Mouse (Mus musculus) megakaryocyte-erythroid progenitor cell, adult 5-6 weeks (primary cell): Measurements from ENCODE around the gene Ubald1. TPM values are rescaled to one million over a fixed set of nuclear protein-coding genes. Genes with fewer than 3 reads are reported as not detected.

Experiments used
- ATAC-seq: replicated peaks from 2 replicates; pipeline ENCODE4 v1.8.0; 2016; ENCODE audit warnings: mild to moderate bottlenecking, inconsistent platforms; ENCODE audit not compliant: severe bottlenecking, poor library complexity, low FRiP score, low TSS enrichment
- total RNA-seq, 2 experiments: library from RNA; stranded (forward) in 1 of 2; stranded (reverse) in 1 of 2; fragments of 200-1000, 215-1000 nt in 1 of 2; fragments of >200 nt in 1 of 2; fragmentation: Nextera tagmentation in 1 of 2; gene quantifications; 2 replicates each; pipeline ENCODE4 v1.2.3; 2014 to 2017

Ubald1 gene
- total RNA-seq, 2 experiments from 2014 or later: 16.5 to 33.3 TPM

DNA sequence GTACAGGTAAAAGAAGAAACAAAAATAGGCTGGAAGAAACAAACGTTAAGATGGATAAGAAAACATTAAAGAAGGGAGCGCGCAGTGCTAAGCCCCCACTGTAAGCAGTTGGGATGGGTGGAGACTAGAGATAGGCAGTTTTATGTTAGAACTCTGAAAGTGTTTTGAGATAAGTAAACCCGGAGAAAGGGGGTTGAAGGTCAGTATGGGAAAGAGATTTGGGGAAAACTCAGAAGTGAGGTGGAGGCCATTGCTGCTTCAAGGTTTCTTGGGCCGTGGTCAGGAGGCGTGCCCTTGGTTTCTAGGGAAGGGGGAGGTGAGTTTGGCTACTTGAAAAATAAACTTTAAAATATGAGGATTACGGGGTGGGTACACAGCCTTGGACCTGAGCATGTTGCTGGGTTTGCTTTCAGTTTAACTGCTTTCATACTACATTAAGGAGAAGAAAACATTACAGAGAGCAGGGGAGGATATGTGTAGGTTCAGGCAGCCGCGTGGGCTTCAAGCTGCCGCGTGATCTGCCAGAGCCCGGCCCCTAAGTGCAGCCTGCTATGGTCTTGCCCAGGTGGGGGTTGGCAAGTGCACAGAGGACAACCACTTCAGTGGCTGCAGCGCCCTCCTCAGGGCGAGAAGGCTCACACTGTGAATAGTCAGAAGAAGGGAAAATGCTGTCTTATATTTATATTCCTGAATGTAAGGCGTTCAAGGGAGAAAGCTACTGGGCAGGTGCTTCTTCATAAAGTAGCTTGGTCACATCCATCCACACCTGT lies 48.3 kb downstream of the Ubald1 start:
- ATAC-seq: peak; percentile 82

DNA sequence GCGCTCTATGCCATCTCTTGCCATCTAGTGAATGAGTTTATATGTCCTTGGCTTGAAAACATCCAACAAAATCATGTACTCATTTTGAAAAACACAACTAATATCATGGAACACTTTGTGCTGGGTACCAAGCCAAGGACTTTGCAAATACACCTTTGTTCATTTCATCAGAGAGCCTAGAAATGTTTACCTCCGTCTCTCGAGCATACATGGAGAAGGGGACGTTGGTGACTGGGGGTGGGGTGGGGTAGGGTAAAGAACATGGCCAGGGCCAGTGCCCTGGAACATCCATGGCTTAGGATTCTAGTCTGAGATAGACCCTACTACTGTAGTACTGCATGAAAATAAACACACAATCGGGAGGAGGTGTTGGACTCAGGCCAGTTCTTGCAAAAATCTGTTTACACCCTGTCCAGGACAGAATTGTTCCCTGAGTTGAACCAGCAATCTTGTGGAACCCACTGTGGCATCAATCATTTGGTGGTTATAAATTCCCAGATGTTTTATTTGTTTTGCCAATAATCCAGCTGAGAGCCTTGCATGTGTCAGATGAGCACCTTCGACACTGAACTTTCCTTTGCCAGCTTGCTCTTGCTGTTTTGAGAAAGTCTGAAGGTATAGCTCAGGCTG lies 50.7 kb downstream of the Ubald1 start:
- ATAC-seq: no peak

DNA sequence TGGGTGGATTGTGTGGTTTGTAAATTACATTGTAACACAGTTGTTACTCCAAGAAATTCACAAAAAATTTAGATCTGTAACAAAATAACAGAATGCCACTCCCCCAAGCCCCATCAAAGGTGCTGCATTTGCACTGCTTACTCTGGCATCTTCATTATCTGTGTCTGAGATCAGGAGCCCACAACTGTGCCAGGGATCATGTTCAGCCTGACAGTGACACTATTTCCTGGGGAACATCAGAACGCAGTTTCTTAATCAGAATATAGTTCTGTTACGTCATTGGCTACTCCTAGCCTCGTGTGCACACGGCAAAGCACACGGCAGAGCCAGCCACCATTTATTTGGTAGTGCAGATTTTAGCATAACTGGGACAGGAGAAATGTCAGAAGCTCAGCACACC lies 52.5 kb downstream of the Ubald1 start:
- no peak for ATAC-seq

Other genes with a start within 250 kb of the Ubald1 start
- not detected in 2 replicates for gene Vasn, start 240.4 kb downstream of the Ubald1 start, total RNA-seq (2014; fragmentation: Nextera tagmentation)
- 0.38 and 0.65 TPM in 2 replicates for gene Vasn, start 240.4 kb downstream of the Ubald1 start, total RNA-seq (2017)
- 56.5 and 81.2 TPM in 2 replicates for gene Dnaja3, start 240.3 kb downstream of the Ubald1 start, total RNA-seq (2014; fragmentation: Nextera tagmentation)
- 71.0 and 106 TPM in 2 replicates for gene Dnaja3, start 240.3 kb downstream of the Ubald1 start, total RNA-seq (2017)
- gene Coro7, start 200.5 kb downstream of the Ubald1 start, total RNA-seq (2014; fragmentation: Nextera tagmentation): 48.2 and 78.5 TPM in 2 replicates
- 10.4 and 15.7 TPM in 2 replicates for gene Coro7, start 200.5 kb downstream of the Ubald1 start, total RNA-seq (2017)
- gene Nmral1, start 161.0 kb downstream of the Ubald1 start, total RNA-seq (2014; fragmentation: Nextera tagmentation): 72.1 and 80.1 TPM in 2 replicates
- gene Nmral1, start 161.0 kb downstream of the Ubald1 start, total RNA-seq (2017): 81.5 and 95.5 TPM in 2 replicates
- gene Hmox2, start 154.0 kb downstream of the Ubald1 start, total RNA-seq (2014; fragmentation: Nextera tagmentation): 28.4 and 31.9 TPM in 2 replicates
- gene Hmox2, start 154.0 kb downstream of the Ubald1 start, total RNA-seq (2017): 43.8 and 49.9 TPM in 2 replicates
- gene Cdip1, start 90.0 kb downstream of the Ubald1 start, total RNA-seq (2014; fragmentation: Nextera tagmentation): 15.3 and 17.7 TPM in 2 replicates
- gene Cdip1, start 90.0 kb downstream of the Ubald1 start, total RNA-seq (2017): 14.0 and 15.5 TPM in 2 replicates
- gene 4930562C15Rik, start 44.9 kb downstream of the Ubald1 start, total RNA-seq (2014; fragmentation: Nextera tagmentation): not detected in 2 replicates
- not detected in 2 replicates for gene 4930562C15Rik, start 44.9 kb downstream of the Ubald1 start, total RNA-seq (2017)
- gene Mgrn1, start 5.9 kb upstream of the Ubald1 start, total RNA-seq (2014; fragmentation: Nextera tagmentation): 16.0 and 21.8 TPM in 2 replicates
- gene Mgrn1, start 5.9 kb upstream of the Ubald1 start, total RNA-seq (2017): 8.7 and 13.3 TPM in 2 replicates
- 46.3 and 49.3 TPM in 2 replicates for gene Nudt16l1, start 58.4 kb upstream of the Ubald1 start, total RNA-seq (2014; fragmentation: Nextera tagmentation)
- 13.4 and 15.0 TPM in 2 replicates for gene Nudt16l1, start 58.4 kb upstream of the Ubald1 start, total RNA-seq (2017)
- gene Anks3, start 83.9 kb upstream of the Ubald1 start, total RNA-seq (2014; fragmentation: Nextera tagmentation): 25.3 and 25.4 TPM in 2 replicates
- gene Anks3, start 83.9 kb upstream of the Ubald1 start, total RNA-seq (2017): 9.5 and 11.6 TPM in 2 replicates
- not detected in 2 replicates for gene Sept12, start 117.5 kb upstream of the Ubald1 start, total RNA-seq (2014; fragmentation: Nextera tagmentation)
- not detected in 2 replicates for gene Sept12, start 117.5 kb upstream of the Ubald1 start, total RNA-seq (2017)
- gene Smim22, start 127.0 kb upstream of the Ubald1 start, total RNA-seq (2014; fragmentation: Nextera tagmentation): not detected in 2 replicates
- not detected in 2 replicates for gene Smim22, start 127.0 kb upstream of the Ubald1 start, total RNA-seq (2017)
- 3.4 and 24.4 TPM in 2 replicates for gene Rogdi, start 133.2 kb upstream of the Ubald1 start, total RNA-seq (2014; fragmentation: Nextera tagmentation)
- gene Rogdi, start 133.2 kb upstream of the Ubald1 start, total RNA-seq (2017): 1.6 and 2.2 TPM in 2 replicates
- 68.7 and 80.2 TPM in 2 replicates for gene Glyr1, start 169.5 kb upstream of the Ubald1 start, total RNA-seq (2014; fragmentation: Nextera tagmentation)
- 84.7 and 85.2 TPM in 2 replicates for gene Glyr1, start 169.5 kb upstream of the Ubald1 start, total RNA-seq (2017)
- gene Ubn1, start 169.7 kb upstream of the Ubald1 start, total RNA-seq (2014; fragmentation: Nextera tagmentation): 47.5 and 48.3 TPM in 2 replicates
- 38.4 and 39.8 TPM in 2 replicates for gene Ubn1, start 169.7 kb upstream of the Ubald1 start, total RNA-seq (2017)